Mouse (Mus musculus) spleen, adult 2 months (tissue): ENCODE data around the gene Llph. TPM values are rescaled to one million over a fixed set of nuclear protein-coding genes. Genes with fewer than 3 reads are reported as not detected.

Experiments used
- DNase-seq, 2 experiments: peaks; one replicate each; pipeline versions ENCODE4 v3.0.0 to v3.0.0-alpha.2; 2012 to 2021; ENCODE audit warnings: low spot score in 2 of 2, low read depth in 1 of 2
- H3K27ac ChIP-seq: fragments of 200-500 bp; 2 replicates; pipeline ENCODE4 v1.5.1; 2012; ENCODE audit warnings: low read length, inconsistent platforms; ENCODE audit not compliant: insufficient read depth
- H3K27me3 ChIP-seq: fragments of 200-500 bp; 2 replicates; pipeline ENCODE4 v1.6.1; 2012; ENCODE audit warnings: mild to moderate bottlenecking, moderate library complexity, low read length, inconsistent platforms; ENCODE audit not compliant: control insufficient read depth, insufficient read depth
- H3K36me3 ChIP-seq: fragments of 200-500 bp; 2 replicates; pipeline ENCODE4 v1.6.1; 2012; ENCODE audit warnings: mild to moderate bottlenecking, low read length, inconsistent platforms; ENCODE audit not compliant: control insufficient read depth, insufficient read depth
- H3K4me1 ChIP-seq: fragments of 200-500 bp; 2 replicates; pipeline ENCODE4 v1.6.1; 2011; ENCODE audit warnings: inconsistent platforms; ENCODE audit not compliant: control insufficient read depth, insufficient read depth, insufficient read length
- H3K4me3 ChIP-seq: fragments of 200-500 bp; 2 replicates; pipeline ENCODE4 v1.5.1; 2011; ENCODE audit warnings: mild to moderate bottlenecking, inconsistent platforms; ENCODE audit not compliant: insufficient read depth, insufficient read length; ENCODE audit errors: extremely low read depth
- CTCF ChIP-seq: fragments of 200-500 bp; IDR thresholded peaks from 2 replicates; pipeline ENCODE4 v1.5.1; 2011; ENCODE audit warnings: mild to moderate bottlenecking, inconsistent platforms; ENCODE audit not compliant: insufficient read depth, insufficient read length, insufficient replicate concordance; ENCODE audit errors: extremely low read depth
- POLR2A ChIP-seq: fragments of 200-500 bp; IDR thresholded peaks from 2 replicates; pipeline ENCODE4 v1.6.1; 2011; ENCODE audit warnings: low read depth, low read length, inconsistent platforms
- WGBS: fragments of 180-500 bp; shearing (Covaris S2); methylation state at CpG from one replicate; pipeline ENCODE4 v1.1.7; 2018; 5-methylcytosine and 5-hydroxymethylcytosine counted together
- polyA plus RNA-seq: library from polyadenylated mRNA; depleted of rRNA; stranded (reverse); fragments of >200 nt; gene quantifications from 2 replicates; pipeline ENCODE4 v1.2.3, GENCODE M21; 2012; rRNA removed

Llph gene
- polyA plus RNA-seq, 1 experiment = 3.0 TPM

GRCm38 (mm10) chr10:120273335-120273734 lies 46.5 kb downstream of the Llph start:
- 76% methylated on average over 7 of the region's 7 CpGs for WGBS
- TF ChIP-seq POLR2A = no peak
- TF ChIP-seq CTCF = no peak
- Histone ChIP-seq H3K4me3 (no peak overlapping the region), H3K4me1 (no peaks in the 10 kb centered on the region), H3K27ac (no peak overlapping the region), H3K36me3 (no peaks in the 10 kb centered on the region), H3K27me3 (no peaks in the 10 kb centered on the region)
- DNase-seq = no peak

GRCm38 (mm10) chr10:120279482-120280128 lies 52.7 kb downstream of the Llph start:
- no peak overlapping the region for H3K27ac ChIP-seq
- no peaks in the 10 kb centered on the region for H3K36me3 ChIP-seq
- H3K4me1 ChIP-seq = no peaks in the 10 kb centered on the region
- H3K27me3 ChIP-seq = no peaks in the 10 kb centered on the region
- no peak overlapping the region for H3K4me3 ChIP-seq
- no peak for DNase-seq
- WGBS = 91% methylated on average over 12 of the region's 12 CpGs
- TF ChIP-seq POLR2A (no peak), CTCF (no peak)

- Histone ChIP-seq H3K4me3 (no peak overlapping the region), H3K36me3 (no peaks in the 10 kb centered on the region), H3K4me1 (no peaks in the 10 kb centered on the region), H3K27ac (no peak overlapping the region), H3K27me3 (no peaks in the 10 kb centered on the region)
- no peak for DNase-seq
- TF ChIP-seq POLR2A (no peak), CTCF (no peak)
- 81% methylated on average over 4 of the region's 4 CpGs for whole genome bisulfite sequencing
Measured at GRCm38 (mm10) chr10:120280375-120280774, 53.5 kb downstream of the Llph start.

- H3K4me1 ChIP-seq = no peaks in the 10 kb centered on the region
- no peak overlapping the region for H3K27ac ChIP-seq
- H3K36me3 ChIP-seq = no peaks in the 10 kb centered on the region
- no peaks in the 10 kb centered on the region for H3K27me3 ChIP-seq
- no peak overlapping the region for H3K4me3 ChIP-seq
- DNase-seq = no peak
- 84% methylated on average over 5 of the region's 5 CpGs for WGBS
- no peak for TF ChIP-seq POLR2A
- TF ChIP-seq CTCF = no peak
Measured at GRCm38 (mm10) chr10:120281700-120282099, 54.8 kb downstream of the Llph start.

Other genes starting within 250 kb of the Llph start
- gene Helb, start 114.1 kb upstream of the Llph start, polyA plus RNA-seq = 9.3 and 11.8 TPM in 2 replicates
- gene Tmbim4, start 25.5 kb upstream of the Llph start, polyA plus RNA-seq = 110 and 156 TPM in 2 replicates
- 5.3 and 5.9 TPM in 2 replicates for gene Irak3, start 24.9 kb upstream of the Llph start, polyA plus RNA-seq
- gene Hmga2, start 249.4 kb downstream of the Llph start, polyA plus RNA-seq = 0.02 TPM in 1 of 2 replicates, not detected in the other